Mouse (Mus musculus): Measurements from ENCODE around the gene Inpp4b. TPM values are rescaled to one million over a fixed set of nuclear protein-coding genes. Genes with fewer than 3 reads are reported as not detected.
"Not testable (repeated sequence)": the region's sequence is repeated elsewhere in the genome, so short reads cannot be mapped to it uniquely, and the experiment has no call there.

The Inpp4b gene
- polyA plus RNA-seq, 1 experiment from 2014 or later, result 3.2 TPM

- Histone ChIP-seq H3K9me3 (ENCODE audit: control insufficient read depth, low read length) (no peaks in the 10 kb centered on the region), H3K27ac (replicated peaks) (no peak overlapping the region), H3K4me1 (replicated peaks; ENCODE audit: control insufficient read depth, insufficient read depth) (no peaks in the 10 kb centered on the region), H3K27me3 (ENCODE audit: control insufficient read depth, insufficient read depth, low read length) (no peaks in the 10 kb centered on the region), H3K9ac (ENCODE audit: low read length) (no peak overlapping the region), H3K36me3 (ENCODE audit: control insufficient read depth, insufficient read depth, low read length) (no peaks in the 10 kb centered on the region), H3K4me2 (replicated peaks; ENCODE audit: low read depth) (no peak overlapping the region), H3K4me3 (ENCODE audit: low read depth, low read length) (no peak overlapping the region)
- DNase-seq (ENCODE audit: low spot score) (no peak), ATAC-seq (ENCODE audit: low FRiP score, low TSS enrichment) (no peak)
- no peak for TF ChIP-seq EP300 (optimal IDR thresholded peaks at IDR 0.05)
- WGBS, result 59% methylated on average over 6 of the region's 6 CpGs
These were observed 465.2 kb downstream of the Inpp4b start for GRCm38 (mm10) chr8:81807578-81807977.

- Histone ChIP-seq H3K9me3 (ENCODE audit: control insufficient read depth, low read length) (no peaks in the 10 kb centered on the region), H3K4me2 (replicated peaks; ENCODE audit: low read depth) (no peak overlapping the region), H3K4me1 (replicated peaks; ENCODE audit: control insufficient read depth, insufficient read depth) (no peaks in the 10 kb centered on the region), H3K27ac (replicated peaks) (no peak overlapping the region), H3K27me3 (ENCODE audit: control insufficient read depth, insufficient read depth, low read length) (no peaks in the 10 kb centered on the region), H3K4me3 (ENCODE audit: low read depth, low read length) (no peak overlapping the region), H3K9ac (ENCODE audit: low read length) (no peak overlapping the region), H3K36me3 (ENCODE audit: control insufficient read depth, insufficient read depth, low read length) (no peaks in the 10 kb centered on the region)
- no peak for TF ChIP-seq EP300 (optimal IDR thresholded peaks at IDR 0.05)
- TF ChIP-seq CTCF (IDR thresholded peaks at IDR 0.05; ENCODE audit: low read depth), result no peak
- DNase-seq (ENCODE audit: low spot score), result no peak
- no peak for ATAC-seq (ENCODE audit: low FRiP score, low TSS enrichment)
- WGBS, result 85% methylated on average over 1 of the region's 1 CpGs
These were observed 466.1 kb downstream of the Inpp4b start for GRCm38 (mm10) chr8:81808406-81808805.

- DNase-seq (ENCODE audit: low spot score); H3K27me3 ChIP-seq (ENCODE audit: control insufficient read depth, insufficient read depth, low read length); ATAC-seq (ENCODE audit: low FRiP score, low TSS enrichment); H3K4me1 ChIP-seq (replicated peaks; ENCODE audit: control insufficient read depth, insufficient read depth); H3K4me3 ChIP-seq (ENCODE audit: low read depth, low read length); H3K4me2 ChIP-seq (replicated peaks; ENCODE audit: low read depth); H3K9me3 ChIP-seq (ENCODE audit: control insufficient read depth, low read length); H3K36me3 ChIP-seq (ENCODE audit: control insufficient read depth, insufficient read depth, low read length); H3K27ac ChIP-seq (replicated peaks); H3K9ac ChIP-seq (ENCODE audit: low read length): not testable (repeated sequence)
These were observed 467.1 kb downstream of the Inpp4b start for GRCm38 (mm10) chr8:81809414-81809813.

- Histone ChIP-seq H3K4me3 (ENCODE audit: low read depth, low read length) (no peak overlapping the region), H3K4me1 (replicated peaks; ENCODE audit: control insufficient read depth, insufficient read depth) (no peaks in the 10 kb centered on the region), H3K27ac (replicated peaks) (no peak overlapping the region), H3K9me3 (ENCODE audit: control insufficient read depth, low read length) (no peaks in the 10 kb centered on the region), H3K4me2 (replicated peaks; ENCODE audit: low read depth) (no peak overlapping the region), H3K36me3 (ENCODE audit: control insufficient read depth, insufficient read depth, low read length) (no peaks in the 10 kb centered on the region), H3K27me3 (ENCODE audit: control insufficient read depth, insufficient read depth, low read length) (no peaks in the 10 kb centered on the region), H3K9ac (ENCODE audit: low read length) (no peak overlapping the region)
- TF ChIP-seq CTCF (IDR thresholded peaks at IDR 0.05; ENCODE audit: low read depth) (peak; percentile 37; the same call in 1 of the 2 replicates), EP300 (optimal IDR thresholded peaks at IDR 0.05) (no peak)
- ATAC-seq (ENCODE audit: low FRiP score, low TSS enrichment), result no peak
- no peak for DNase-seq (ENCODE audit: low spot score)
- WGBS, result 11% methylated on average over 3 of the region's 3 CpGs
These were observed 469.8 kb downstream of the Inpp4b start for GRCm38 (mm10) chr8:81812051-81812751.

- whole genome bisulfite sequencing, result 69% methylated on average over 3 of the region's 3 CpGs
- no peak overlapping the region for H3K4me3 ChIP-seq (ENCODE audit: low read depth, low read length)
- TF ChIP-seq EP300 (optimal IDR thresholded peaks at IDR 0.05) (no peak), CTCF (IDR thresholded peaks at IDR 0.05; ENCODE audit: low read depth) (no peak)
These were observed 472.4 kb downstream of the Inpp4b start for GRCm38 (mm10) chr8:81814742-81815141.

GRCm38 (mm10) chr8:81815551-81815950 lies 473.2 kb downstream of the Inpp4b start:
- TF ChIP-seq EP300 (optimal IDR thresholded peaks at IDR 0.05) (no peak), CTCF (IDR thresholded peaks at IDR 0.05; ENCODE audit: low read depth) (no peak)

More at GRCm38 (mm10) chr8:81814742-81815141, 472.4 kb downstream of the Inpp4b start:
- Histone ChIP-seq H3K9ac (ENCODE audit: low read length) (no peak overlapping the region), H3K4me1 (replicated peaks; ENCODE audit: control insufficient read depth, insufficient read depth) (no peaks in the 10 kb centered on the region), H3K27ac (replicated peaks) (no peak overlapping the region), H3K36me3 (ENCODE audit: control insufficient read depth, insufficient read depth, low read length) (no peaks in the 10 kb centered on the region), H3K9me3 (ENCODE audit: control insufficient read depth, low read length) (no peaks in the 10 kb centered on the region), H3K4me2 (replicated peaks; ENCODE audit: low read depth) (no peak overlapping the region), H3K27me3 (ENCODE audit: control insufficient read depth, insufficient read depth, low read length) (no peaks in the 10 kb centered on the region)
- DNase-seq (ENCODE audit: low spot score), result no peak
- no peak for ATAC-seq (ENCODE audit: low FRiP score, low TSS enrichment)

More at GRCm38 (mm10) chr8:81815551-81815950, 473.2 kb downstream of the Inpp4b start:
- H3K4me3 ChIP-seq (ENCODE audit: low read depth, low read length), result no peak overlapping the region
- no peaks in the 10 kb centered on the region for H3K9me3 ChIP-seq (ENCODE audit: control insufficient read depth, low read length)
- H3K36me3 ChIP-seq (ENCODE audit: control insufficient read depth, insufficient read depth, low read length), result no peaks in the 10 kb centered on the region
- H3K4me2 ChIP-seq (replicated peaks; ENCODE audit: low read depth), result no peak overlapping the region
- H3K4me1 ChIP-seq (replicated peaks; ENCODE audit: control insufficient read depth, insufficient read depth), result no peaks in the 10 kb centered on the region
- H3K27ac ChIP-seq (replicated peaks), result no peak overlapping the region
- no peak overlapping the region for H3K9ac ChIP-seq (ENCODE audit: low read length)
- ATAC-seq (ENCODE audit: low FRiP score, low TSS enrichment) (no peak), DNase-seq (ENCODE audit: low spot score) (no peak)
- H3K27me3 ChIP-seq (ENCODE audit: control insufficient read depth, insufficient read depth, low read length), result no peaks in the 10 kb centered on the region
- WGBS, result 73% methylated on average over 4 of the region's 4 CpGs

Data from stomach, postnatal 0 days (tissue).